ENCODE assay signal across 20 mouse cellular contexts in the genomic region with DNA sequence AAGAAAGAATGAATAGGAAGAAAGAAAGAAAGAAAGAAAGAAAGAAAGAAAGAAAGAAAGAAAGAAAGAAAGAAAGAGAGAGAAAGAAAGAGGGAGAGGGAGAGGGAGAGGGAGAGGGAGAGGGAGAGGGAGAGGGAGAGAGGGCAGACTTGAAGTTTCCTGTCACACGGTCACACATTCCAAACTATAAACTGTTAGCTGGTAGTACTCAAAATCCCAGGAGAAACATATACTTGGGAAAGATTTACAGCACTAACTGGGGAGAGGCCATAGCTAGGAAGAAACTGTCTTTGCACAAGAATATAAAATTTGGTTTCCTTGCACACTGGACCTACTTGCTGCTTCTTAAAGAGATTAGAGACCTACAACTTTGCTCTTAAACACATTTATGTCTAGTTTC. TPM values are rescaled to one million over a fixed set of nuclear protein-coding genes. Genes with fewer than 3 reads are reported as not detected.
DNase-seq lines count a peak whose midpoint lies in the region; ATAC-seq lines count a peak whose summit lies in the region.
"Had no signal": no experiment of that assay in that cellular context is flagged by ENCODE, and none has a peak within 500 bp of the region (broad histone marks: within the 10 kb centered on the region; RNA-seq: fewer than 3 reads in every experiment).

No protein-coding gene starts in this region.

- H3K4me1 ChIP-seq in kidney, embryonic 16.5 days (ENCODE audit: insufficient read depth, low read length) = peaks cover 8% of the 10 kb centered on the region; the same call in 1 of the 2 replicates
- peaks cover 25% of the 10 kb centered on the region for H3K4me1 ChIP-seq in limb, embryonic 10.5 days
- no peaks in the 10 kb centered on the region for H3K4me1 ChIP-seq in forebrain, embryonic 11.5 days (replicated peaks; ENCODE audit: control insufficient read depth, insufficient read depth, low read length)
- H3K4me1 ChIP-seq: forebrain, embryonic 15.5 days; hindbrain, embryonic 12.5 days; midbrain, embryonic 13.5 days had no signal

- no peak overlapping the region for H3K4me2 ChIP-seq in kidney, embryonic 16.5 days (replicated peaks; ENCODE audit: low read depth, low read length)
- no peak overlapping the region for H3K4me2 ChIP-seq in forebrain, embryonic 11.5 days (ENCODE audit: low read depth, low read length, severe bottlenecking)
- H3K4me2 ChIP-seq: forebrain, embryonic 15.5 days; hindbrain, embryonic 12.5 days; midbrain, embryonic 13.5 days had no signal

- H3K36me3 ChIP-seq in kidney, embryonic 16.5 days (ENCODE audit: insufficient read depth, low read length) = no peaks in the 10 kb centered on the region
- no peaks in the 10 kb centered on the region for H3K36me3 ChIP-seq in limb, embryonic 10.5 days
- H3K36me3 ChIP-seq in forebrain, embryonic 11.5 days (ENCODE audit: control insufficient read depth, insufficient read depth, low read length) = no peaks in the 10 kb centered on the region
- H3K36me3 ChIP-seq: forebrain, embryonic 15.5 days; hindbrain, embryonic 12.5 days; midbrain, embryonic 13.5 days had no signal

- peak overlapping the region; percentile 66; the same call in 1 of the 2 replicates for H3K27ac ChIP-seq in kidney, embryonic 16.5 days (ENCODE audit: low read length)
- peak overlapping the region; percentile 56; the same call in 1 of the 2 replicates for H3K27ac ChIP-seq in limb, embryonic 10.5 days
- H3K27ac ChIP-seq in forebrain, embryonic 11.5 days (ENCODE audit: low read depth, low read length) = no peak overlapping the region
- H3K27ac ChIP-seq: forebrain, embryonic 15.5 days; hindbrain, embryonic 12.5 days; midbrain, embryonic 13.5 days had no signal

- ATAC-seq in kidney, embryonic 16.5 days (ENCODE audit: low FRiP score, low TSS enrichment) = 0 out of 2 replicates have a peak, but pooled peaks have one; percentile 54
- ATAC-seq in forebrain, embryonic 11.5 days (replicated peaks; ENCODE audit: low FRiP score) = no peak
- ATAC-seq: forebrain, embryonic 15.5 days; liver, postnatal 0 days; midbrain, embryonic 13.5 days had no signal

- 11% methylated on average over 1 of the region's 1 CpGs for WGBS in kidney, embryonic 16.5 days
- whole genome bisulfite sequencing in limb, embryonic 10.5 days = 22% methylated on average over 1 of the region's 1 CpGs
- WGBS in forebrain, embryonic 11.5 days = 67% methylated on average over 1 of the region's 1 CpGs

- H3K9me3 ChIP-seq in kidney, embryonic 16.5 days (ENCODE audit: low read length) = no peaks in the 10 kb centered on the region
- H3K9me3 ChIP-seq in limb, embryonic 10.5 days (replicated peaks) = no peaks in the 10 kb centered on the region
- no peaks in the 10 kb centered on the region for H3K9me3 ChIP-seq in forebrain, embryonic 11.5 days (ENCODE audit: control insufficient read depth, low read length)
- H3K9me3 ChIP-seq: forebrain, embryonic 15.5 days; hindbrain, embryonic 12.5 days; midbrain, embryonic 13.5 days had no signal

- H3K27me3 ChIP-seq in kidney, embryonic 16.5 days (ENCODE audit: insufficient read depth, low read length) = no peaks in the 10 kb centered on the region
- H3K27me3 ChIP-seq in limb, embryonic 10.5 days (ENCODE audit: low read depth, poor library complexity, severe bottlenecking) = no peaks in the 10 kb centered on the region
- no peaks in the 10 kb centered on the region for H3K27me3 ChIP-seq in forebrain, embryonic 11.5 days (ENCODE audit: control insufficient read depth, insufficient read depth, low read length)
- H3K27me3 ChIP-seq: CH12.LX; forebrain, embryonic 15.5 days; hindbrain, embryonic 12.5 days; midbrain, embryonic 13.5 days had no signal

- no peak overlapping the region for H3K9ac ChIP-seq in kidney, embryonic 16.5 days (replicated peaks; ENCODE audit: low read length)
- H3K9ac ChIP-seq in forebrain, embryonic 11.5 days (ENCODE audit: low read length) = no peak overlapping the region
- H3K9ac ChIP-seq: forebrain, embryonic 15.5 days; hindbrain, embryonic 12.5 days; liver, postnatal 0 days; midbrain, embryonic 13.5 days had no signal

- H3K4me3 ChIP-seq in kidney, embryonic 16.5 days (ENCODE audit: low read length) = no peak overlapping the region
- no peak overlapping the region for H3K4me3 ChIP-seq in limb, embryonic 10.5 days
- H3K4me3 ChIP-seq in forebrain, embryonic 11.5 days (ENCODE audit: low read depth, low read length) = no peak overlapping the region
- H3K4me3 ChIP-seq: forebrain, embryonic 15.5 days; hindbrain, embryonic 12.5 days; midbrain, embryonic 13.5 days; myocyte had no signal

- peak; percentile 22 for DNase-seq in embryo, embryonic 10.5 days (ENCODE audit: low spot score)
- no peak for DNase-seq in embryo, embryonic 9.5 days (ENCODE audit: extremely low spot score)
- no peak for DNase-seq in kidney, adult 11 months
- peak; percentile 13 for DNase-seq in adipocyte (ENCODE audit: low spot score)
- no peak for DNase-seq in limb, embryonic 10.5 days (ENCODE audit: low spot score)
- DNase-seq in forebrain, embryonic 11.5 days (ENCODE audit: low spot score) = no peak
- DNase-seq in cerebellum, postnatal 25 days = no peak
- DNase-seq: adrenal gland, postnatal 25 days; cerebellum, adult 8-10 months; heart, adult 18-20 months; layer of hippocampus, postnatal 36 days; liver, postnatal 0 days; spleen, adult 18-20 months; thymus, postnatal 36 days had no signal

RNA-seq across cellular contexts. Expression of a gene that starts 50.2 kb away (rescaled TPM):
- polyA plus RNA-seq in kidney, embryonic 16.5 days (2015; fragmentation: Nextera tagmentation; extraction: Ambion mirVana) = 46.2 and 47.5 TPM in 2 replicates
- polyA plus RNA-seq in limb, embryonic 10.5 days (2016; fragmentation: Nextera tagmentation; extraction: Ambion mirVana) = 82.3 and 114 TPM in 2 replicates
- 68.4 and 71.7 TPM in 2 replicates for polyA plus RNA-seq in forebrain, embryonic 11.5 days (2014; fragmentation: Nextera tagmentation; extraction: Ambion mirVana)

Comparison
In these comparisons a context has a peak if more than half of its experiments do, and no peak if none do; other contexts are left out.
1. DNase-seq: peak in embryo, embryonic 10.5 days (single experiment) and adipocyte (single experiment); none in embryo, embryonic 9.5 days (single experiment), kidney, adult 11 months (single experiment), limb, embryonic 10.5 days (single experiment), forebrain, embryonic 11.5 days (single experiment) and cerebellum, postnatal 25 days (0 of 2).